Mouse (Mus musculus) limb, embryonic 14.5 days (tissue): Measurements from ENCODE around the gene 1810013L24Rik. TPM values are rescaled to one million over a fixed set of nuclear protein-coding genes. Genes with fewer than 3 reads are reported as not detected.

ENCODE experiments used
- ATAC-seq: fragments of 200-750 bp; cut with Nextera tagmentation; 2 replicates; pipeline ENCODE4 v1.8.0; 2017; ENCODE audit warnings: low read depth, moderate number of reproducible peaks, moderate TSS enrichment; ENCODE audit not compliant: low FRiP score
- DNase-seq: peaks from one replicate; pipeline ENCODE4 v3.0.0-alpha.2; 2015; ENCODE audit warnings: low spot score
- H3K27ac ChIP-seq: fragments of 300-500 bp; sonication (generic); replicated peaks from 2 replicates; pipeline ENCODE4 v1.5.1; 2014; ENCODE audit warnings: low read depth, mild to moderate bottlenecking, low read length, moderate library complexity, mixed read lengths
- H3K27me3 ChIP-seq: fragments of 300-500 bp; sonication (generic); 2 replicates; pipeline ENCODE4 v1.6.1; 2014; ENCODE audit warnings: low read length, mixed read lengths; ENCODE audit not compliant: control insufficient read depth, insufficient read depth
- H3K36me3 ChIP-seq: fragments of 300-500 bp; sonication (generic); 2 replicates; pipeline ENCODE4 v1.6.1; 2014; ENCODE audit warnings: mild to moderate bottlenecking, low read length, moderate library complexity, mixed read lengths; ENCODE audit not compliant: control insufficient read depth, insufficient read depth
- H3K4me1 ChIP-seq: fragments of 300-500 bp; sonication (generic); 2 replicates; pipeline ENCODE4 v1.6.1; 2014; ENCODE audit warnings: antibody characterized with exemption, low read length, mixed read lengths; ENCODE audit not compliant: control insufficient read depth, insufficient read depth
- H3K4me2 ChIP-seq: fragments of 300-500 bp; sonication (generic); replicated peaks from 2 replicates; pipeline ENCODE4 v1.6.1; 2014; ENCODE audit warnings: low read depth, mild to moderate bottlenecking, low read length, moderate library complexity; ENCODE audit not compliant: severe bottlenecking
- H3K4me3 ChIP-seq: fragments of 300-500 bp; sonication (generic); replicated peaks from 2 replicates; pipeline ENCODE4 v1.5.1; 2014; ENCODE audit warnings: low read length
- H3K9ac ChIP-seq: fragments of 300-500 bp; sonication (generic); 2 replicates; pipeline ENCODE4 v1.6.1; 2014; ENCODE audit warnings: mild to moderate bottlenecking, low read depth, low read length, moderate library complexity; ENCODE audit not compliant: severe bottlenecking
- H3K9me3 ChIP-seq: fragments of 300-500 bp; sonication (generic); 2 replicates; pipeline ENCODE4 v1.6.1; 2016; ENCODE audit warnings: low read length; ENCODE audit not compliant: control insufficient read depth
- POLR2A ChIP-seq: fragments of 200-500 bp; IDR thresholded peaks from 2 replicates; pipeline ENCODE4 v1.8.0; 2012; ENCODE audit warnings: inconsistent platforms, mild to moderate bottlenecking, moderate library complexity, borderline replicate concordance; ENCODE audit not compliant: insufficient read depth, insufficient read length; ENCODE audit errors: extremely low read depth
- WGBS: fragments of 180-500 bp; shearing (Covaris S2); extraction: QIAGEN DNeasy Blood & Tissue Kit; methylation state at CpG from one replicate; pipeline ENCODE4 v1.1.7; 2014; 5-methylcytosine and 5-hydroxymethylcytosine counted together
- polyA plus RNA-seq, 2 experiments: library from polyadenylated mRNA; depleted of rRNA in 1 of 2; stranded (reverse) in 1 of 2; unstranded in 1 of 2; fragments of >200 nt; fragmentation: Nextera tagmentation in 1 of 2; extraction: Ambion mirVana in 1 of 2; gene quantifications; 2 replicates each; pipeline versions ENCODE4 v1.2.1 to v1.2.3; 2012 to 2014

Gene 1810013L24Rik
- polyA plus RNA-seq (2012; rRNA removed) (30.2 and 31.8 TPM in 2 replicates), polyA plus RNA-seq (2014; fragmentation: Nextera tagmentation; extraction: Ambion mirVana) (18.2 and 20.3 TPM in 2 replicates)

DNA sequence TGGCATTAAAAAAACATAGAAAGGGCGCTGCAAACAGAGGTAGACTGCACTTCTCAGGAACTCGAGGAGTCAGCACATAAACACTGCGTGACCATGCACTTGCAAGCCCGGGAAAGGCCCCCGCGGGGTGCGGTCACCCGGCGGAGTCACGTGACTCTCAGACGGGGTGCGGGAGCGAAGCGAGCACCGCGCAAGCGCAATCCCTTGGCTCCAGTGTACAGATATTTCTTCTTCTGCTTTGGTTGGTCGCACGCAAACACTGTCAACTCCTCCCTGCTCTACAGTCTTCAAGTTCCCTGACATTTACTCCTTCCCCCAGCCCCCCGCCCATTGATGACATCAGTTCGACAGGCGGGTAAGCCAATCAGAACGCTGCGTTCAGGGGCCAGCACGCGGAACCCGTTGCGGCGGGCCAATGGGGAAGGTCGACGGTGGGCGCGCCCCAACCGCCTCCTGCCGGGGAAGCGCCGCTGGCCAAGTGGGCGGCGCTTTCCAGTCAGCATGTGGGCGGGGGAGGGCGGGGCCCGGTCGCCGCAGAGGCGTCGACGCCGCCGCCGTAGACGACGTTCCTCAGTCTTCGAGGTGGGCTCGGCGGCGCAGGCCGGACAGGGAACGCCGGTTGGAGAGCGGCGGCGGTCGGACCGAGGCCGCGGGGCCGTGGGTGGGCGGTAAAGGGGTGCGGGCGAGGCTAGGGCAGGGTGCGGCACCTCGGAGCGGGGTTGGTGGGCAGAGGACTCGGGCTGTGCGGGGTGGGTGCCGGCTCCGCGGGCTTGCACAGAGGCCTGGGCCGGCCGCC lies at the start of gene 1810013L24Rik:
Gene 1810013L24Rik (plus strand): TSS at position 537 of the 796 bp plus-strand sequence.
- Histone ChIP-seq H3K4me3 (peak within 1 kb of the TSS; percentile 99), H3K9ac (peak within 1 kb of the TSS; percentile 98), H3K27me3 (no peaks in the 10 kb centered on the region), H3K36me3 (peaks cover 23% of the 10 kb centered on the region), H3K4me1 (peaks cover 7% of the 10 kb centered on the region; the same call in 1 of the 2 replicates), H3K4me2 (peak within 1 kb of the TSS; percentile 96), H3K9me3 (no peaks in the 10 kb centered on the region), H3K27ac (peak within 1 kb of the TSS; percentile 95)
- TF ChIP-seq POLR2A: peak; percentile 87; the same call in 1 of the 2 replicates
- under 1% methylated on average over 67 of the region's 80 CpGs for WGBS
- DNase-seq: peak; percentile 99
- ATAC-seq: peak; percentile 97

DNA sequence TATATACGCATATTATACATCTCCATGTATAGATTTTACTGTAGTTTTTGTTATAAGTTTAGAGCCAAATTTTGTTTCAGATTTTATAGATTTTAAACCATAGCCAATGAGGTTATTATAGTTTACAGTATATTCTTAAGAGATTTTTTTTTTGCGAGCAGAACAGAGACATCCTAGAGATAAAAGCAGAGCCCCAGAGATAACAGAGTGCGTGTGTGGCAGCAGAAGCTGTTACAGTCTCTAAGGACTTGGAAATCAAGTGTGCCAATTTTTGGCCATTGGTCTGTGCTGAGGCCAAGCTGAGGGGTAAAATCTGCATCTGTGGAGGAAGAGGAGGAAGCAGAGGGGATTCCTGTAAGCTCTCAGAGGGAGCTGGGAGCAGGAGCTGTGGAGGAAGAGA lies 49.7 kb upstream of the 1810013L24Rik start:
- Histone ChIP-seq H3K27ac (no peak overlapping the region), H3K27me3 (no peaks in the 10 kb centered on the region), H3K9me3 (no peaks in the 10 kb centered on the region), H3K4me2 (no peak overlapping the region), H3K4me3 (no peak overlapping the region), H3K36me3 (no peaks in the 10 kb centered on the region), H3K4me1 (no peaks in the 10 kb centered on the region), H3K9ac (no peak overlapping the region)
- 82% methylated on average over 3 of the region's 3 CpGs for WGBS
- no peak for ATAC-seq
- TF ChIP-seq POLR2A: no peak
- DNase-seq: no peak

DNA sequence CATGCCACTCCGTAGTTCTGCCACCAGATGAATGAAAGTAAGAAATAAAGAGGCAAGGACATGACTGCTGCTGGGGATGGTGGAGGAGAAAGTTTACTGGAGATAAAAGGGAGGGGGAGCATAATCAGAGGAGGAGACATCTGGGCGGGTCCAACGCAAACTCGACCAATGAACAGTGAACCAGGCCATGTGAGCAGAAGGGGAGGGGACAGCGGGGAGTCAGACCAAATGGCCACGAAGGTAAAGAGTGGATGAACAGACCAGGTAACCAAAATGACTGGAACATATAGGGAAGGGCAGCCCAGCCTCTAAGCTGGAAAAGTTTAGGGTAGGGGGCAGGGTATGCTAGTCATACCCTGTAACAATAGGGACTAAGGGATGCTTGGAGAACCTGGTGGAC lies 48.7 kb upstream of the 1810013L24Rik start:
- Histone ChIP-seq H3K4me3 (no peak overlapping the region), H3K4me1 (no peaks in the 10 kb centered on the region), H3K9ac (no peak overlapping the region), H3K4me2 (no peak overlapping the region), H3K27ac (no peak overlapping the region), H3K9me3 (no peaks in the 10 kb centered on the region), H3K36me3 (no peaks in the 10 kb centered on the region), H3K27me3 (no peaks in the 10 kb centered on the region)
- no peak for DNase-seq
- WGBS: 62% methylated on average over 6 of the region's 6 CpGs
- no peak for TF ChIP-seq POLR2A
- ATAC-seq: no peak

DNA sequence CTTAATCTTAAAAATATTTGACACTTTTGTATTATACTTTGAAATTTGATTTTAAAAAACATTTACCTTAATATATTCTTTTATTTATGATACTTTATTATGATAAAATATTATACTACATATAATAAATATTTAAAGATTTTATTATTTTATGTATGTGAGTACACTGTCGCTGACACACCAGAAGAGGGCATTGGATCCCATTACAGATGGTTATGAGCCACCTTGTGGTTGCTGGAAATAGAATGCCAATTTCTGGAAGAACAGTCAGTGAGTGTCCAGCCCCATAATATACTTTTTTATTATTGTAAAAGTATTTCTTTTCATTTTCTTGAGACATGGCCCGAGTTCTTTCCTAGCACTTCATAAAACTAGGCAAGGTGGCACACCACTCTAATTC lies 48.2 kb upstream of the 1810013L24Rik start:
- H3K27me3 ChIP-seq: no peaks in the 10 kb centered on the region
- no peak overlapping the region for H3K9ac ChIP-seq
- DNase-seq (no peak), ATAC-seq (no peak)
- 86% methylated on average over 2 of the region's 2 CpGs for WGBS
- TF ChIP-seq POLR2A: no peak
- H3K27ac ChIP-seq: no peak overlapping the region
- no peak overlapping the region for H3K4me3 ChIP-seq
- no peaks in the 10 kb centered on the region for H3K4me1 ChIP-seq
- H3K9me3 ChIP-seq: no peaks in the 10 kb centered on the region
- H3K4me2 ChIP-seq: no peak overlapping the region
- H3K36me3 ChIP-seq: no peaks in the 10 kb centered on the region

DNA sequence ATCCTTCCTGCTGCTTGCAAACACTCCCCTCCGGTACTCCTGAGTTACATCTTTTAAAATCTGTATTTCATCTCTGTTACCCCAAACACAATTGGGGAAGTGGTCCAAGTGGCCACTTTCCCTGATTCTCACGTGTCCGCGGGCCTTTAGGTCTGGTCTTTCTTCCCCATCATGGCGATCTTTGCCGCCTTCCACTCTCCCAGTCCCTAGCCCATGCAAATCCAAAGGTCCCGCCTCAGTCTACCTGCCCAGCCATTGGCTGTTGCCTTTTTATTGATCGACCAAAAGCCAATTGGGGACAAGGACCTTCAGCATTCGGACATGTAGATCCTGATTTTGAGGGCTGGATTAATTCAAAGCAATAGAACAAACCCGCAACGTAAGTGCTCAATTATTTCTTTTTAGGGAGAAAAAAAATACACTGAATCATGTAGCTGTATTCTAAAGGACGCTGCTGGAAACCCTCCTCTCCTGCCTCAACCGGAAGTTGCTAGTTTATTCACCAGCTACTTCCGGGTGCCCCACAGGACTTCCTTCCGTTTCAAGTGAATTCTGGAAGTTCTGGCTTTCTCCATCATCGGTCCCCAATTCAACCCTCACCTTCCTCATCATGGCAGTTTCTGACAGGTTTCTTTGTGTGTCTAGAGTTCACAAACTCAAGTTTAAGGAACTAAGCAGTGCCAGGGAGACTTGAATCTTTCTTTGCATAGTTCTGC lies 46.5 kb upstream of the 1810013L24Rik start:
- no peak for TF ChIP-seq POLR2A
- Histone ChIP-seq H3K27me3 (no peaks in the 10 kb centered on the region), H3K4me2 (no peak overlapping the region), H3K9ac (no peak overlapping the region), H3K4me1 (no peaks in the 10 kb centered on the region), H3K36me3 (no peaks in the 10 kb centered on the region), H3K4me3 (no peak overlapping the region), H3K9me3 (no peaks in the 10 kb centered on the region), H3K27ac (no peak overlapping the region)
- DNase-seq: no peak
- ATAC-seq: no peak
- WGBS: 84% methylated on average over 16 of the region's 16 CpGs
